Mouse (Mus musculus) midbrain, embryonic 14.5 days (tissue): ENCODE data around the gene Rnf182. TPM values are rescaled to one million over a fixed set of nuclear protein-coding genes. Genes with fewer than 3 reads are reported as not detected.
A peak's percentile ranks its signal among the peaks of the same experiment; 100 is the strongest.

Experiments used
- ATAC-seq: fragments of 200-750 bp; cut with Nextera tagmentation; 2 replicates; pipeline ENCODE4 v1.8.0; 2017; ENCODE audit warnings: moderate number of reproducible peaks, moderate library complexity; ENCODE audit not compliant: low FRiP score, low TSS enrichment
- DNase-seq: peaks from one replicate; pipeline ENCODE4 v3.0.0-alpha.2; 2015
- H3K27ac ChIP-seq: fragments of 300-500 bp; sonication (generic); replicated peaks from 2 replicates; pipeline ENCODE4 v1.5.1; 2014; ENCODE audit warnings: mild to moderate bottlenecking, low read depth, low read length, moderate library complexity
- H3K27me3 ChIP-seq: fragments of 300-500 bp; sonication (generic); 2 replicates; pipeline ENCODE4 v1.6.1; 2014; ENCODE audit warnings: low read length, control low read depth, mixed read lengths; ENCODE audit not compliant: control insufficient read depth, insufficient read depth
- H3K36me3 ChIP-seq: fragments of 300-500 bp; sonication (generic); 2 replicates; pipeline ENCODE4 v1.6.1; 2014; ENCODE audit warnings: low read length, control low read depth; ENCODE audit not compliant: control insufficient read depth, insufficient read depth
- H3K4me1 ChIP-seq: fragments of 300-500 bp; sonication (generic); 2 replicates; pipeline ENCODE4 v1.6.1; 2014; ENCODE audit warnings: mild to moderate bottlenecking, antibody characterized with exemption, low read length, control low read depth; ENCODE audit not compliant: control insufficient read depth, insufficient read depth
- H3K4me2 ChIP-seq: fragments of 300-500 bp; sonication (generic); 2 replicates; pipeline ENCODE4 v1.6.1; 2014; ENCODE audit warnings: mild to moderate bottlenecking, low read length, moderate library complexity
- H3K4me3 ChIP-seq: fragments of 300-500 bp; sonication (generic); replicated peaks from 2 replicates; pipeline ENCODE4 v1.5.1; 2014; ENCODE audit warnings: low read depth, low read length
- H3K9ac ChIP-seq: fragments of 300-500 bp; sonication (generic); replicated peaks from 2 replicates; pipeline ENCODE4 v1.6.1; 2014; ENCODE audit warnings: mild to moderate bottlenecking, low read length, moderate library complexity
- H3K9me3 ChIP-seq: fragments of 300-500 bp; sonication (generic); 2 replicates; pipeline ENCODE4 v1.6.1; 2016; ENCODE audit warnings: low read length, control low read depth, mixed read lengths; ENCODE audit not compliant: control insufficient read depth
- WGBS: fragments of 180-500 bp; shearing (Covaris S2); extraction: QIAGEN DNeasy Blood & Tissue Kit; methylation state at CpG from one replicate; pipeline ENCODE4 v1.1.7; 2014; 5-methylcytosine and 5-hydroxymethylcytosine counted together
- polyA plus RNA-seq: library from polyadenylated mRNA; unstranded; fragments of >200 nt; fragmentation: Nextera tagmentation; extraction: Ambion mirVana; gene quantifications from 2 replicates; pipeline ENCODE4 v1.2.1, GENCODE M21; 2014

Gene Rnf182
- polyA plus RNA-seq, 1 experiment from 2014 or later, result 32.7 TPM

DNA sequence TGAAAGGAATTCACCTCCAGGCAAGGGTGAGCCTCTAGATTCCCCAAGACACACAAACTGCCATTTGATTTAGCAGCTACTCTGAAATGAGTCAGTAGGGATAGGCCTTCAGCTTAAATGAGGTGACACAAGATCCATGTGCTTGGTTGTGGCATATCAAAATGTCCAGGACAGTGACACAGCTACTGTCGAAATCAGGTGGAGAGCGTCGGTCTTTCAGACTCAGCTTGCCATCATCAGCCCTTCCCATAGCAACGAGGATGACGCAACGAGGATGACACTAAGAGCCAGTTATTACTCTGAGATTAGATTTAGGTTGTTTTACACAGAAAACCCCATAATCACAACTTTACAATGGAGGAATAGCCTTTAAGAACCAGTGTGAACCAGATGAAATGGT, 14.5 kb upstream of the Rnf182 start:
- DNase-seq (no peak), ATAC-seq (no peak)
- H3K27ac ChIP-seq, result no peak overlapping the region
- no peak overlapping the region for H3K4me2 ChIP-seq
- no peaks in the 10 kb centered on the region for H3K9me3 ChIP-seq
- no peaks in the 10 kb centered on the region for H3K27me3 ChIP-seq
- WGBS, result 95% methylated on average over 6 of the region's 6 CpGs
- no peaks in the 10 kb centered on the region for H3K4me1 ChIP-seq
- no peak overlapping the region for H3K4me3 ChIP-seq
- no peak overlapping the region for H3K9ac ChIP-seq
- H3K36me3 ChIP-seq, result no peaks in the 10 kb centered on the region

DNA sequence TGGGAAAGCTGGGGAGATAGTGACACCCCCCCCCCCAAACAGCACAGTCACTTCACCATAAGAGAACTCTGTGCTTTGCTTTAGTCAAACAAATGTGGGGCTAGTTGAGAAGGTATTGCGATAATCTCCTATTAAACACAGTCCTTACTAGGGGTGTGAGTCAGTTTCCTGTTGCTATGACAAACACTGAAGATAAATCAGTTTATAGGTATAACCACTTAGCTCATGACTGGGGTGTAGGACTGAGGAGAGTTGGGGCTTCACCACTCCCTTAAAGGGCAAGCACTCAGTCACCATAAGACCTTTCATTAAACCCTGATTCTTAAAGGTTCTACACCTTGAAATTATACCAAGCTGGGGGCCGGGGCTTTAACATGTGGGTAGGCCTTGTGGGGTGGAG, 13.1 kb upstream of the Rnf182 start:
- no peak for ATAC-seq
- WGBS, result 95% methylated on average over 2 of the region's 2 CpGs

DNA sequence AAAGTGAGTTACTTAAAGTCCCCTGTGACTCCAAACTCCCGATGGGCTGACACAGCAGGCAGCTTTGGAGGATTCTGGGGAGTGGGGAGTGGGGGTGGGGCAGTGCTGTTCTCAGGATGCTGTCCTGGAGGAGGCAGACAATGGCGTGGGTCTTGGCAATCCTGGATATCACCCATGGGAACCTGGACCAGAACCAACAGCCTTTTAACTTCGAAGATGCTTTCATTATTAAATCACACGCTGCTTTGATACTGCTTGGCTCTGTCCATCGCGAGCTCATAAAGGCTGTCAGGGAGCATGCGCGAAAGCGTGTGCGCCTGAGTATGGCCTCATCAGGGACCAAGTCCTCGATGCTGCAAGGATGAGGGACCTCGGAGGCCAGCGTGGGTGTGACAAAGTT, 12.5 kb upstream of the Rnf182 start:
- WGBS, result 71% methylated on average over 13 of the region's 13 CpGs
- H3K4me2 ChIP-seq, result no peak overlapping the region
- H3K4me1 ChIP-seq, result no peaks in the 10 kb centered on the region
- H3K27me3 ChIP-seq, result no peaks in the 10 kb centered on the region
- H3K9ac ChIP-seq, result no peak overlapping the region
- no peaks in the 10 kb centered on the region for H3K9me3 ChIP-seq
- no peaks in the 10 kb centered on the region for H3K36me3 ChIP-seq
- no peak overlapping the region for H3K4me3 ChIP-seq
- peak; percentile 43 for DNase-seq
- no peak for ATAC-seq
- no peak overlapping the region for H3K27ac ChIP-seq

More for the DNA sequence above, 13.1 kb upstream of the Rnf182 start:
- Histone ChIP-seq H3K27ac (no peak overlapping the region), H3K9me3 (no peaks in the 10 kb centered on the region), H3K27me3 (no peaks in the 10 kb centered on the region), H3K4me3 (no peak overlapping the region), H3K9ac (no peak overlapping the region), H3K4me2 (no peak overlapping the region), H3K36me3 (no peaks in the 10 kb centered on the region), H3K4me1 (no peaks in the 10 kb centered on the region)
- DNase-seq, result no peak

DNA sequence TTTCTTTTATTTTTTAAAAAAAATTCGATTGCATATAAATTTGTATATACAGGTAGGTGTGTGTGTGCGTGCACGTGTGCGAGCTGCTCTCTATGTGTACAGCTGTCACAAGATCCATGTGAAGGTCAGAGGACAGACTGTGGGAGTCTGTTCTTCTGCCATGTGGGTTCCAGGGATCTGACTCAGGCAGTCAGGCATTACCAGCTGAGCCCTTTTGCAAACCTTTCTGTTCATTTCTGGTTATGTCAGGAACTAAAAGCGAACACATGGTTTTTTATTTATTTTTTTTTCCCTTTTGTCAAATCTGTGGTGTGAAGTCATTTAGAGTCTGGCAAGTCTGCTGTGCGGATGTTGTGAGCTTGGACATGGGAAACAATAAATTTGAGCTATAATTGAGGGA, 6.7 kb upstream of the Rnf182 start:
- WGBS, result 80% methylated on average over 6 of the region's 6 CpGs
- ATAC-seq (no peak), DNase-seq (no peak)
- no peak overlapping the region for H3K4me3 ChIP-seq
- no peaks in the 10 kb centered on the region for H3K27me3 ChIP-seq
- H3K27ac ChIP-seq, result no peak overlapping the region
- no peaks in the 10 kb centered on the region for H3K4me1 ChIP-seq
- no peak overlapping the region for H3K4me2 ChIP-seq
- no peaks in the 10 kb centered on the region for H3K9me3 ChIP-seq
- no peak overlapping the region for H3K9ac ChIP-seq
- no peaks in the 10 kb centered on the region for H3K36me3 ChIP-seq

DNA sequence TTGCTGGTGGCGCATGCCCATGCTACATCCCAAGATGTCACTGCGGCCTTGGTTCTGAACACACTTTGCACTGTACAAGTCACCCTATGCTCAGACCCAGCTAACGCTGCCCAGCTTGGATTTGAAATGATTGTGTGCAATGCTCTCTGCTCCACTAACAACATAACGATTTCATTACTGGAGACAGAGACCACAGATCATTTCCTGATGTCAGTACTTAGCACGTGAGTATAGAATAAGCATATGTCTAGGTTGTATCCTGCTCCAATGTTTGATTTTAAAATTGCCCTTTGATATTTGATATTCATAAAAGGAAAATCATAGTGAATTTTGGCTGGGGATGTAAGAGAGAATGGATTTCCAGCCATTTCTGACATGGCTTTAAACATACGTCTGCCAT, 3.5 kb upstream of the Rnf182 start:
- no peak for DNase-seq
- H3K4me3 ChIP-seq, result no peak overlapping the region
- H3K9ac ChIP-seq, result no peak overlapping the region
- 89% methylated on average over 6 of the region's 6 CpGs for WGBS
- no peak overlapping the region for H3K27ac ChIP-seq
- ATAC-seq, result no peak
- H3K27me3 ChIP-seq, result no peaks in the 10 kb centered on the region
- no peaks in the 10 kb centered on the region for H3K36me3 ChIP-seq
- H3K9me3 ChIP-seq, result no peaks in the 10 kb centered on the region
- H3K4me2 ChIP-seq, result no peak overlapping the region
- H3K4me1 ChIP-seq, result peaks cover 16% of the 10 kb centered on the region

DNA sequence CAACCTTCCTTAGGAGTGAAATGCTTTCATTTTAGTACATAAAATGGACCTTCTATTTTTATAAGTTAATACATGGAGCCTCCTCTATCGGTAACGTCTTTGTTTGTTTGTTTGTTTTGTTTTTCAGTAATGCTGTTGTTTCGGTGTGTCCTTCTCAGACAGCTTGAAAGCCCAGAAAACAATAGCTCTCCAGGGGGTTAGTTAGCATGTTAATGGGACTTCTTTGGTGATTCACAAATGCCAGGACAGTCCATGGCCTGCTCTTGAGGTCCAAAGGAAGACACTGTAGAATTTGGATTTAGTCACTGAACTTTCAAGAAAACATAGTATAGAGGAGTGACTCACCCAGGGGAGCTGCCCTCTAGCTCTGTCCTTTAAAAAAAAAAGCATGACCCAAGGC, 843 bp upstream of the Rnf182 start:
- DNase-seq, result no peak
- no peaks in the 10 kb centered on the region for H3K36me3 ChIP-seq
- peaks cover 19% of the 10 kb centered on the region for H3K4me1 ChIP-seq
- no peak overlapping the region for H3K27ac ChIP-seq
- WGBS, result 70% methylated on average over 3 of the region's 3 CpGs
- H3K4me3 ChIP-seq, result no peak overlapping the region
- H3K9ac ChIP-seq, result no peak overlapping the region
- ATAC-seq, result no peak
- no peaks in the 10 kb centered on the region for H3K9me3 ChIP-seq
- no peak overlapping the region; the same call in 1 of the 2 replicates for H3K4me2 ChIP-seq
- no peaks in the 10 kb centered on the region for H3K27me3 ChIP-seq

DNA sequence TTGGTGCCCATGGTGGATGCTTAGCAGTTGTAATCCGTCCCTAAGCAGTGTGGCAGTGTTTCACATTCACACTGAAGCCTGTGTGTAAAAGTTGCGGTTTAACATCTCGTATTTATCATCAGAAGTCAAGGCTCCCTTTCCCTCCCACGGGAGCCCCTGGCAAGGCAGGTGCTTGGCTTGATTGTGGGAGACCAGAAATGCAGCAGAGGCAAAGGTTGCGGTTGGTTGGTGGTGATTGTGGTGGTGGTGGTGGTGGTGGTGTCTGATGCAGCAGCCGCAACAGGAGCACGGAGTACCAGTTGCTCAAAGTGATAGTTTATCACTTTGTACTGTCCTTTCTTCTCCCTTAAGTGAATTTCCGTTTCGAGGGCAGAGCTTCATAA, 325 bp upstream of the Rnf182 start:
- Histone ChIP-seq H3K4me2 (peak overlapping the region; percentile 70), H3K27me3 (no peaks in the 10 kb centered on the region), H3K4me1 (peaks cover 19% of the 10 kb centered on the region), H3K27ac (peak overlapping the region; percentile 84), H3K9ac (peak overlapping the region; percentile 83), H3K4me3 (peak overlapping the region; percentile 74), H3K36me3 (no peaks in the 10 kb centered on the region), H3K9me3 (no peaks in the 10 kb centered on the region)
- no peak for DNase-seq
- ATAC-seq, result no peak
- WGBS, result 15% methylated on average over 9 of the region's 9 CpGs

DNA sequence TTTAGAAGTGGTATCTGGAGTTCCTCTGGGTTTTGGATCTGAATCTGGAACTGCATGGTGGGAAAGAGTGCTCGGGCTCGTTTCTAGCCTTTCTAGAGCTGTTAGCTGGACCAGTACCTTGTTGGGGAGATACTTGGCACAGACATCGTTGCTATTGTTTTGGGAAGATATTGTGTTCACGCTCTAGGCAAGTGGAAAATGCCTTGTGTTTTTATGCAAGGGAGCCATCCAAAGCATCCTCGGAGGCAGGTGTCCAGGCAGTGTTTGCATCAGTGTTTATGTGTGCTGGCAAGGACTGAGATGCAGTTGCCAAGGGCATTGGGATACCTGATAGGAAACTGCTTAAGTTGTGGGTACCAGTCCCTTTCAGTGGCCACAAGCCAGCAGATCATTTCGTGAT, 1.0 kb downstream of the Rnf182 start:
- peak; percentile 59 for DNase-seq
- H3K9ac ChIP-seq, result peak overlapping the region; percentile 83; the same call in 1 of the 2 replicates
- H3K27ac ChIP-seq, result 0 out of 2 replicates have a peak overlapping the region, but pooled peaks have one; percentile 15
- WGBS, result 15% methylated on average over 6 of the region's 6 CpGs
- no peaks in the 10 kb centered on the region for H3K27me3 ChIP-seq
- H3K36me3 ChIP-seq, result no peaks in the 10 kb centered on the region
- peak overlapping the region; percentile 70 for H3K4me2 ChIP-seq
- H3K4me3 ChIP-seq, result peak overlapping the region; percentile 74
- no peaks in the 10 kb centered on the region for H3K9me3 ChIP-seq
- peaks cover 19% of the 10 kb centered on the region for H3K4me1 ChIP-seq
- no peak for ATAC-seq

DNA sequence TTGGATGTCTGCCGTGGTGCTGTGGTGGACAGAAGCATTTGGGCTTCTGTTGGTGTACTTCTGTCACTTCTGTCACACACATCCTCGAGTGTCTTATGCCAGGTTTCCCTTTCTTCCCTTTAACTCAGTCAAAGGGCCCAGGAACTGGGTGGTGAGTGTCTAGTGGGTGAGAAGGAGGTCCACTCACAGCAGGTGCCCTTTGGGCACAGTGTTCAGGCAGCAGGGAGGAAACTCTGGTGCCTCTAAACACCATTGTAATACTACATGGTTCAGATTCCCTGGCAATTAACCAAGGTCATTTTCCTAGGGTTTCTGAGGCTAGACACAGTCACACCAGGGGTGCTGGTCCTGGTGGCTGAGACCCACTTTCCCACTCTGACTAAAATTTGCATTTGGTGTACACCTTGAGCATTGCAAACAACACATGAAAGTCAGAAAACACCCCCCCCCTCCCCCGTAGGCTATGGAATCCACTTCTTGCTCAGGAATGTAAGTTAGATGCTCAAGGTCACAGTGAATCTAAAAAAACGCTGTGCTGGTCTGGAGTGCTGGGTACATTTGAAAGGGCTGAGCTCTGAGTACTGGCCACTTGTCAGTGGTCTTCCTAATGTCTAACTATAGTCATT, 4.2 kb downstream of the Rnf182 start:
- ATAC-seq (no peak), DNase-seq (no peak)
- H3K27ac ChIP-seq, result no peak overlapping the region
- WGBS, result 75% methylated on average over 4 of the region's 4 CpGs
- no peak overlapping the region for H3K4me3 ChIP-seq
- H3K9ac ChIP-seq, result no peak overlapping the region
- H3K9me3 ChIP-seq, result no peaks in the 10 kb centered on the region
- peaks cover 18% of the 10 kb centered on the region for H3K4me1 ChIP-seq
- no peaks in the 10 kb centered on the region for H3K36me3 ChIP-seq
- no peak overlapping the region for H3K4me2 ChIP-seq
- H3K27me3 ChIP-seq, result no peaks in the 10 kb centered on the region
